Mouse (Mus musculus) limb, embryonic 14.5 days (tissue): ENCODE results near the gene Sergef. TPM values are rescaled to one million over a fixed set of nuclear protein-coding genes. Genes with fewer than 3 reads are reported as not detected.

Experiments
- ATAC-seq: fragments of 200-750 bp; cut with Nextera tagmentation; 2 replicates; pipeline ENCODE4 v1.8.0; 2017; ENCODE audit warnings: low read depth, moderate number of reproducible peaks, moderate TSS enrichment; ENCODE audit not compliant: low FRiP score
- DNase-seq: peaks from one replicate; pipeline ENCODE4 v3.0.0-alpha.2; 2015; ENCODE audit warnings: low spot score
- H3K27ac ChIP-seq: fragments of 300-500 bp; sonication (generic); replicated peaks from 2 replicates; pipeline ENCODE4 v1.5.1; 2014; ENCODE audit warnings: low read depth, mild to moderate bottlenecking, low read length, moderate library complexity, mixed read lengths
- H3K27me3 ChIP-seq: fragments of 300-500 bp; sonication (generic); 2 replicates; pipeline ENCODE4 v1.6.1; 2014; ENCODE audit warnings: low read length, mixed read lengths; ENCODE audit not compliant: control insufficient read depth, insufficient read depth
- H3K36me3 ChIP-seq: fragments of 300-500 bp; sonication (generic); 2 replicates; pipeline ENCODE4 v1.6.1; 2014; ENCODE audit warnings: mild to moderate bottlenecking, low read length, moderate library complexity, mixed read lengths; ENCODE audit not compliant: control insufficient read depth, insufficient read depth
- H3K4me1 ChIP-seq: fragments of 300-500 bp; sonication (generic); 2 replicates; pipeline ENCODE4 v1.6.1; 2014; ENCODE audit warnings: antibody characterized with exemption, low read length, mixed read lengths; ENCODE audit not compliant: control insufficient read depth, insufficient read depth
- H3K4me2 ChIP-seq: fragments of 300-500 bp; sonication (generic); replicated peaks from 2 replicates; pipeline ENCODE4 v1.6.1; 2014; ENCODE audit warnings: low read depth, mild to moderate bottlenecking, low read length, moderate library complexity; ENCODE audit not compliant: severe bottlenecking
- H3K4me3 ChIP-seq: fragments of 300-500 bp; sonication (generic); replicated peaks from 2 replicates; pipeline ENCODE4 v1.5.1; 2014; ENCODE audit warnings: low read length
- H3K9ac ChIP-seq: fragments of 300-500 bp; sonication (generic); 2 replicates; pipeline ENCODE4 v1.6.1; 2014; ENCODE audit warnings: mild to moderate bottlenecking, low read depth, low read length, moderate library complexity; ENCODE audit not compliant: severe bottlenecking
- H3K9me3 ChIP-seq: fragments of 300-500 bp; sonication (generic); 2 replicates; pipeline ENCODE4 v1.6.1; 2016; ENCODE audit warnings: low read length; ENCODE audit not compliant: control insufficient read depth
- POLR2A ChIP-seq: fragments of 200-500 bp; IDR thresholded peaks from 2 replicates; pipeline ENCODE4 v1.8.0; 2012; ENCODE audit warnings: inconsistent platforms, mild to moderate bottlenecking, moderate library complexity, borderline replicate concordance; ENCODE audit not compliant: insufficient read depth, insufficient read length; ENCODE audit errors: extremely low read depth
- WGBS: fragments of 180-500 bp; shearing (Covaris S2); extraction: QIAGEN DNeasy Blood & Tissue Kit; methylation state at CpG from one replicate; pipeline ENCODE4 v1.1.7; 2014; 5-methylcytosine and 5-hydroxymethylcytosine counted together
- polyA plus RNA-seq, 2 experiments: library from polyadenylated mRNA; depleted of rRNA in 1 of 2; stranded (reverse) in 1 of 2; unstranded in 1 of 2; fragments of >200 nt; fragmentation: Nextera tagmentation in 1 of 2; extraction: Ambion mirVana in 1 of 2; gene quantifications; 2 replicates each; pipeline versions ENCODE4 v1.2.1 to v1.2.3; 2012 to 2014

Gene Sergef
- polyA plus RNA-seq, 2 experiments: 12.2 to 12.8 TPM

DNA sequence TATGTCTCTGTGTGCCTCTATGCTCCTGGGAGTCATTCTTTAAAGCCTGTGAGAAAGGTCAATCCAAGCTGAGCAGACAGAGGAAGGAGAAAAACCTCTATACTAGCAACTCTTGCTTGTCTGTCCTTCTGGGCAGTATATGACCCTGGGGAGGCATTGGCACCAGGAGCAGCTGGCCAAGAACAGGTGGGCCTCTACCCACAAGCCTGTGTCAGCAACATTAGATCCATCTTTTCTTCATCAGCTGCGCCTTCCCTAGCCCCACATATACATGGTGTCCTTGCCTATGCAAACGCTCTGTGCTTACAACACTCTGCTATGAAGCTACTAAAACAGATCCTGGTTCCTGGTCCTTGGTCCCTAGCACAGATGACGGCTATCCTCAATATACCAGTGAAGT, 97.5 kb downstream of the Sergef start:
- Histone ChIP-seq H3K4me2 (no peak overlapping the region), H3K9ac (no peak overlapping the region), H3K36me3 (no peaks in the 10 kb centered on the region), H3K27me3 (no peaks in the 10 kb centered on the region), H3K4me3 (no peak overlapping the region), H3K9me3 (no peaks in the 10 kb centered on the region), H3K27ac (no peak overlapping the region), H3K4me1 (no peaks in the 10 kb centered on the region)
- no peak for DNase-seq
- ATAC-seq: no peak
- TF ChIP-seq POLR2A: no peak
- 91% methylated on average over 3 of the region's 3 CpGs for WGBS

DNA sequence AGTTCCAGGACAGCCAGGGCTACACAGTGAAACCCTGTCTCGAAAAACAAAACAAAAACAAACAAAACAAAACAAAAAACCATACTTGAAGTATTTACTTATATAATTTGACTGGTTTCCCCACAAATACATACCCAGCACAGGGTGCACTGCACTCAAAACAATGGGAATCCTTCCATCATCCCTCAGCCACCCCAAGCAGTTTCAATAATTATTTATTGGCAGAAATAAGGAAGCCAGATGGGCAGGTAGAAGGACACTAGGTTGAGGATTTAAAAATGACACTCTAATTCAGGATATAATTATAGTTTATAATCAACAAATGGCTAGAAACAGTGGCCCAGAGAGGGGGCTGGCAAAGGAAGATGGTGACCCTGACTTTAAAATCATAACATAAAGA, 99.0 kb downstream of the Sergef start:
- no peak overlapping the region for H3K9ac ChIP-seq
- no peak for ATAC-seq
- H3K4me3 ChIP-seq: no peak overlapping the region
- no peaks in the 10 kb centered on the region for H3K27me3 ChIP-seq
- DNase-seq: no peak
- no peak overlapping the region for H3K4me2 ChIP-seq
- H3K4me1 ChIP-seq: no peaks in the 10 kb centered on the region
- no peak for TF ChIP-seq POLR2A
- WGBS: 65% methylated on average over 1 of the region's 1 CpGs
- no peaks in the 10 kb centered on the region for H3K9me3 ChIP-seq
- no peaks in the 10 kb centered on the region for H3K36me3 ChIP-seq
- H3K27ac ChIP-seq: no peak overlapping the region

DNA sequence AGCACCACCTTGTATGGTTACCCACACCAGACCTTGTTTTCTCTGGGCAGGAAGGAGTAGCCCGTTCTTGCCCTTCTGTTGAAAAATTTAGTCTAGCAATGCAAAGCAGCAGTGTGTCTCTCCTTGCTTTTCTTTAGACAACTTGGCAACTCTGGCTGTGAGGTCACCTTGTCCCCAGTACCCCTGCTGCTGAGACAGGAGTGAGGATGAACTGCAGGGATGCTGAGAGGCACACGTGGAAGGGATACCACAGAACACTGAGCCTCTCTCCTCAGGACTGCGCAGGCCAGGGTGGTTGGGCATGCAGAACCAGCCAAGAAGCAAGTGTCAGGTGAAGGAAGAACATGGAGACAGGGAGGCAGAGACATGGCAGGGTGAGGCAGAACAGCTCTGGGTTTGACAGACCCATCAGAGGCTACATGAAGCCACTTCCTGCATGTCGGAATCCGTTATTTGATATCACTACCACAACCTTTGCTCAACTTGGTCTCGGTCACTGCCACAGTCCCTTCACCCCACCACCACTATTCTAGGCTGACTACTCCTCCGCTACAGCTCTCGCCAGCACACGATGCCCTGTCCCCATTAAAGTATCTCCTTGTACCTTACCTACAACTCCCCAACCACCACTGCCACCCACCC, 103.0 kb downstream of the Sergef start:
- no peaks in the 10 kb centered on the region for H3K4me1 ChIP-seq

DNA sequence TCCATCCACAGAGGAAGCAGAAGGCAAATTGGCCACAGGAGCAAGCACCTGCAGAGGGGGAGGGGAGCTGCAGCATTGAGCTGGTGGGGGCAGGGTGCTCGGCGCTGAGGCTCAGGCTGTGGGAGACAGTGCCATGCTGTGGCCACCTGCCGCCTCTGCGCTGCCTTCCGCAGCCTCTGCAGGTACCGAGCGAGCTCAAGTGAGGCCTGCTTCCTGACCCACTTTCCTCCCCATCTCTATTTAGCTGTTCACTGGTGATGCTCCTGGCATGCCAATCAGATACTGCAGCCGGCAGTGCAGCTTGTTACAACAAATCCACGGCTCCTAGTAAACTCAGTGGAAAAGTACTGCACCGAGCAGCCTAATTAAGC, 104.2 kb downstream of the Sergef start:
- TF ChIP-seq POLR2A: no peak
- no peak overlapping the region for H3K27ac ChIP-seq
- no peak for ATAC-seq
- no peaks in the 10 kb centered on the region for H3K36me3 ChIP-seq
- peak; percentile 17 for DNase-seq
- 0 out of 2 replicates have a peak overlapping the region, but pooled peaks have one; percentile 16 for H3K9ac ChIP-seq
- H3K4me3 ChIP-seq: no peak overlapping the region
- H3K4me1 ChIP-seq: no peaks in the 10 kb centered on the region
- no peak overlapping the region for H3K4me2 ChIP-seq
- no peaks in the 10 kb centered on the region for H3K9me3 ChIP-seq
- no peaks in the 10 kb centered on the region for H3K27me3 ChIP-seq
- WGBS: 14% methylated on average over 10 of the region's 10 CpGs

More for the DNA sequence above, 103.0 kb downstream of the Sergef start:
- Histone ChIP-seq H3K27ac (no peak overlapping the region), H3K36me3 (no peaks in the 10 kb centered on the region), H3K27me3 (no peaks in the 10 kb centered on the region), H3K9ac (no peak overlapping the region), H3K4me2 (no peak overlapping the region), H3K4me3 (no peak overlapping the region), H3K9me3 (no peaks in the 10 kb centered on the region)
- ATAC-seq (no peak), DNase-seq (no peak)
- no peak for TF ChIP-seq POLR2A
- 86% methylated on average over 9 of the region's 9 CpGs for WGBS

DNA sequence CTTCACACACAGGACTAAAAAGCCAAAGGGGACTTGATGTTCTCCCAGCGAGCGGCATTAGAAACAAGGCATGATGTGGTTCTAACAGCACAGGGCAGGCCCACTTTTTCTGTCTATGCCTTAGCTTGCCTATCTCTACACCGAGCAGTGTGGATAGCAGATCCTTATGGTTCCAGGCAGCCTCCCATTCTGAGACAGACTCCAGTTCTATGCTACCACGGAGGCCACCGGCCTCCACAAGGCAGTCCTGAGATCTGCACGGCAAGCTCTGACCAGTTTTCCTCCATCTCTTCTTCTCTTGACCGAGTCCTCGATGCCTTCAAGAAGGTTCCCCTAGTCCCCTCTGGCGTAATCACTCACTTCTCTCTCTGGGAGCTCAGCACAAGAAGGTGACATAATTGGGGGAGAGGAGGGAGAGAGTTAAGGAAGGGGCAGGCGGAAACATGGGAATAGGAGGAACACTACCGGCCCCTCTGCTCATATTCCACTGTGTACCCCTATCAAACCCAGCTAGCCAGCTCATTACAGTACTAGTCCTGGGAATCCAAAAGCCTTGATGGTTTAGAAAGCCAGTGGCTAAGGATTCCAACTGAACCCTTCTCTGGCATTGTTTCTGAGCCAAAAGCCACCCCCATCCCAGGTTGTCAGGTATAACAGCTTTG, 104.7 kb downstream of the Sergef start:
- DNase-seq (no peak), ATAC-seq (no peak)
- Histone ChIP-seq H3K4me2 (no peak overlapping the region), H3K9me3 (no peaks in the 10 kb centered on the region), H3K27me3 (no peaks in the 10 kb centered on the region), H3K4me1 (no peaks in the 10 kb centered on the region), H3K27ac (no peak overlapping the region), H3K4me3 (no peak overlapping the region), H3K9ac (0 out of 2 replicates have a peak overlapping the region, but pooled peaks have one; percentile 16), H3K36me3 (no peaks in the 10 kb centered on the region)
- WGBS: 78% methylated on average over 11 of the region's 11 CpGs
- TF ChIP-seq POLR2A: no peak
